Mouse (Mus musculus) neural tube, embryonic 13.5 days (tissue): ENCODE results near the gene Fam196a. TPM values are rescaled to one million over a fixed set of nuclear protein-coding genes. Genes with fewer than 3 reads are reported as not detected.

ENCODE experiments used
- ATAC-seq: fragments of 200-750 bp; cut with Nextera tagmentation; 2 replicates; pipeline ENCODE4 v1.8.0; 2017; ENCODE audit warnings: low read depth, mild to moderate bottlenecking, moderate TSS enrichment, moderate library complexity
- H3K27ac ChIP-seq: fragments of 300-500 bp; sonication (generic); replicated peaks from 2 replicates; pipeline ENCODE4 v1.5.1; 2015; ENCODE audit warnings: moderate library complexity, mild to moderate bottlenecking, inconsistent platforms
- H3K27me3 ChIP-seq: fragments of 300-500 bp; sonication (generic); 2 replicates; pipeline ENCODE4 v1.6.1; 2015; ENCODE audit warnings: mild to moderate bottlenecking, inconsistent platforms
- H3K36me3 ChIP-seq: fragments of 300-500 bp; sonication (generic); 2 replicates; pipeline ENCODE4 v1.6.1; 2015; ENCODE audit warnings: mild to moderate bottlenecking, inconsistent platforms
- H3K4me1 ChIP-seq: fragments of 300-500 bp; sonication (generic); replicated peaks from 2 replicates; pipeline ENCODE4 v1.6.1; 2015; ENCODE audit warnings: inconsistent platforms
- H3K4me2 ChIP-seq: fragments of 300-500 bp; sonication (generic); 2 replicates; pipeline ENCODE4 v1.6.1; 2015; ENCODE audit warnings: inconsistent platforms, mild to moderate bottlenecking, moderate library complexity
- H3K4me3 ChIP-seq: fragments of 300-500 bp; sonication (generic); 2 replicates; pipeline ENCODE4 v1.5.1; 2015; ENCODE audit warnings: mild to moderate bottlenecking, inconsistent platforms
- H3K9ac ChIP-seq: fragments of 300-500 bp; sonication (generic); 2 replicates; pipeline ENCODE4 v1.6.1; 2015; ENCODE audit warnings: moderate library complexity, mild to moderate bottlenecking, inconsistent platforms
- H3K9me3 ChIP-seq: fragments of 300-500 bp; sonication (generic); 2 replicates; pipeline ENCODE4 v1.6.1; 2016; ENCODE audit warnings: inconsistent platforms
- WGBS: fragments of 180-500 bp; shearing (Covaris S2); methylation state at CpG from one replicate; pipeline ENCODE4 v1.1.7; 2015; 5-methylcytosine and 5-hydroxymethylcytosine counted together
- polyA plus RNA-seq: library from polyadenylated mRNA; unstranded; fragments of >200 nt; fragmentation: Nextera tagmentation; extraction: Ambion mirVana; gene quantifications from 2 replicates; pipeline ENCODE4 v1.2.1, GENCODE M21; 2015

Fam196a gene
- polyA plus RNA-seq = 7.2 and 7.3 TPM in 2 replicates

DNA sequence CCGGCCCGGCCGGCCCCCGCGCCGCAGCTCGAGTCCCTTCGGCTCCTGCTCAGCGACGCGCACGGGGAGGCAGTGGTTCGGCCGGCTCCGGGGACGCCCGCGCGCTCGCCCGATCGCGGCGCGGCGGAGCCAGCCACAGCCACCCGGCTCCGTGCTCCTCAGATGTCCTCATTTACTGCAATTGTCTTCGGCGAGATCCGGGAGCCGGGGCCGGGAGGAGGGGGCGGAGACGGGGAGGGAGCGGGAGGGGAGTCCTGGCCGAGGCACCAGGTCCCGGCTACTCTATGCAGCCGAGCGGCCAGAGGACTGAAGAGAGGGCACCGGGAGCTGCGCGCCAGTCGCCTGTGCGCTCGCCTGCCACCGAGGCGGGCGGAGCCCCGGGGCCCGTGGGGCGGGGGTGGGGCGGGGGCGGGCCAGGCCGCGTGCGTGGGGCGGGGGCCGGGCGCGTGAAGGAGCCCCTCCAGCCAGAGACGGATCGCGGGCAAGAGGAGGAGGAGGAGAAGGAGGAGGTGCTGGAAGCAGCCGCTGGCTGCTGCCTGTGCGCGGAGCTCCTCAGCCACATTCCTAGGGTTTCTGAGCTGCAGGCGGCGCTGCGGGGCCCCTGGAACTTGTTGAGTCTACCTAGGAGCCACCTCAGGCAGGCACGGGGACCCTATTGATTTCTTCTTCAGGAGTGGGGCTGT lies at the start of gene Fam196a:
Gene Fam196a, minus strand, starts transcription at position 504 of the 683 bp plus-strand sequence.
- Histone ChIP-seq H3K27me3 (peaks cover 45% of the 10 kb centered on the region), H3K36me3 (no peaks in the 10 kb centered on the region), H3K27ac (peak within 1 kb of the TSS; percentile 70), H3K4me2 (peak within 1 kb of the TSS; percentile 87), H3K4me3 (peak within 1 kb of the TSS; percentile 56), H3K9ac (peak within 1 kb of the TSS; percentile 82), H3K4me1 (peaks cover 32% of the 10 kb centered on the region), H3K9me3 (no peaks in the 10 kb centered on the region)
- WGBS = under 1% methylated on average over 69 of the region's 71 CpGs
- peak; percentile 93 for ATAC-seq

DNA sequence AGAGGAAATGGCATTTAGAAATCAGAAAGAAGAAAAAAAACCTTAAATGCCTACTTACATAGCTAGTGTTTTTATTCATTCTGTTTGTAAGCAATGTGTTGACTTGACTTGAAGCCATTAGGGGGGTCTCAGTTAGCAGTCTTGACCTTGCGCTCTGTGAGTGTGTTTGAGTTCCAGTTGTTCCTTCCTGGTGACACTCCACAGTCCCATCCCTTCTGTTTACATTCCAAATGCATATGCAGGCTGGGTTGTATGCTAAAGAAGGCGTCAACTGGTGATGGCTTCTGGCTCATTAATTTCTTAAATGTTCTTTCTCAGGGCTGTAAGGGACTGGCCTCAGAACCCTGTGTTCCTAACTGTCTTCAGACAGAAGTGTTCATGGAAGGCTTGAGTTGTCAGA lies 23.4 kb upstream of the Fam196a start:
- Histone ChIP-seq H3K27ac (no peak overlapping the region), H3K4me2 (no peak overlapping the region), H3K4me3 (no peak overlapping the region), H3K27me3 (no peaks in the 10 kb centered on the region), H3K9me3 (no peaks in the 10 kb centered on the region), H3K4me1 (no peaks in the 10 kb centered on the region), H3K9ac (no peak overlapping the region), H3K36me3 (no peaks in the 10 kb centered on the region)
- no peak for ATAC-seq
- 68% methylated on average over 2 of the region's 2 CpGs for WGBS

DNA sequence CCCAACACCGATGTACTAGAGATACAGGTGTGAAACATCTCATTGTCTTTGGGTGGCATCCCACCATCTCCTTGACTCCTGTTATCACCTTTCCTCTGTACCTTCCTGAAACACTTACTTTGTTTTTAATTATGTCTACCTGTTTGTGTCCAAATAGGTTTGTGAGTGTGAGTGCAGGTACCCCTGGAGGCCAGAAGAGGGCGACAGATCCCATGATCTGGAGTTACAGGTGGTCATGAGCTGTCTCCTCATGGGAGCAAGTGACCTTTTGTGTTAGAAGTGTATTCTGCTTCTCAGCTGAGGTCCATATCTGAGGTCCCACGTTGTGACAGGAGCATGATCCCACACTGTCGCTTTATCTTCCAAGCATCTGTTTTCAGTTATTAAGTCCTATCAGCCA lies 22.6 kb upstream of the Fam196a start:
- Histone ChIP-seq H3K9ac (no peak overlapping the region), H3K4me2 (no peak overlapping the region), H3K9me3 (no peaks in the 10 kb centered on the region), H3K36me3 (no peaks in the 10 kb centered on the region), H3K27ac (no peak overlapping the region), H3K4me3 (no peak overlapping the region), H3K4me1 (no peaks in the 10 kb centered on the region), H3K27me3 (no peaks in the 10 kb centered on the region)
- WGBS = 66% methylated on average over 4 of the region's 4 CpGs
- no peak for ATAC-seq

DNA sequence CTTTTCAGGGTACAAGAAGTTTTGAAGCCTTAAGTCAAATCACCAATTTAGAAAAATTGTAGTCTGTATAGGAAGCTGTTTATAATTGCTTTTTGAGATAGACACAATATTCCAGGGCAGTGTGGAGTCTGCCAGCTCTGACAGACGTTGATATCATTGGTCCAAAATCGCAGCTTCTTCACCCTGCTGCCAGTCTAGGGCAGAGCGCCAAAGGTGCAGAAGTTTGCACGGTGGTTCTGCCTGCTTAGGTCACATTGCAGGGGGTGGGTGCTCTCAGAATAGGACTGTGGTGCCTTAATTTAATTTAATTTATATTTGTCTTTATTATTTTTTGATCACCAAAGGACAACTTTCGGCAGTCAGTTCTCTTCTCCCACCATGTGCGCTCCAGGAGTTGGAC lies 20.9 kb upstream of the Fam196a start:
- Histone ChIP-seq H3K27ac (no peak overlapping the region), H3K4me2 (no peak overlapping the region), H3K4me1 (no peaks in the 10 kb centered on the region), H3K9ac (no peak overlapping the region), H3K36me3 (no peaks in the 10 kb centered on the region), H3K4me3 (no peak overlapping the region), H3K9me3 (no peaks in the 10 kb centered on the region), H3K27me3 (no peaks in the 10 kb centered on the region)
- ATAC-seq = no peak
- 91% methylated on average over 6 of the region's 6 CpGs for WGBS

DNA sequence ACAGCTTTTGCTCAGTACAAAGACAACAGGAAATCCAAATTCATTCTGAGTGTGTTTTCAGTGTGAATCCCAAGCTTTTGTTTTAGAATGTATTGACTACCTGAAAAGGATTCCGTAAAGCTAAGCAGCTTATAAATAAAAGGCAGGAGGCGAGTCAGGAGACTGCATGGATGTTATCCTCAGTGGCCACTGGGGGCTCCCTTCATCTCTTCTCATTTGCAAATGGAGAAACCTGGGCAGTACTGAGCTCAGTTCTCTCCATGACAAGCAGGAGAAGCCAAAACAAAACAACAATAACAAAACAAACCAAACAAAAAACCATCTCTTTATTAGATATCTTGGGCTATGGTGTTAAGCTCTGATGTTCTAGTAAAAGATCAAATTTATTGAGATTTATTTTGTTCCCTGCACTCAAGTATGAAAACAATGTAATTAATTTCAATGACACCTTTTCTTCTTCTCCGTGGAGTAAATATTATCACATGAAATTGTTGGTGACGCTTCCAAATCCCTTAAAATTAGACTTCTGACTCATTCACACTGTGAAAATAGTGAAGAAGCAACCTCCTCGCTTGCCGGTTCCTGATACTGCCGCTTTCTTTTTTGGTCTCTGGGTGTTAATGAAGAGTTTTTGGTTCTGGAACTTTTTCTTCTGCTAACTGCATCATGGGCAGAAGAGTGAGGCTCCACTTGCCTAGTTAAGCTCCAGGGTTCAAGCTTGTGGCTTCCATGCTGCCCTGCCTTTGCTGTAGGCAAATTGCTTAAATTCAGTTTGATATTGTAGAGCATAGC lies 7.9 kb upstream of the Fam196a start:
- no peak overlapping the region for H3K4me2 ChIP-seq
- no peak overlapping the region for H3K9ac ChIP-seq
- H3K27ac ChIP-seq = no peak overlapping the region
- no peak for ATAC-seq
- H3K4me3 ChIP-seq = no peak overlapping the region
- no peaks in the 10 kb centered on the region for H3K36me3 ChIP-seq
- H3K4me1 ChIP-seq = no peaks in the 10 kb centered on the region
- 0 out of 2 replicates have a peak, but pooled peaks cover 4% of the 10 kb centered on the region for H3K27me3 ChIP-seq
- H3K9me3 ChIP-seq = no peaks in the 10 kb centered on the region
- WGBS = 80% methylated on average over 7 of the region's 7 CpGs

DNA sequence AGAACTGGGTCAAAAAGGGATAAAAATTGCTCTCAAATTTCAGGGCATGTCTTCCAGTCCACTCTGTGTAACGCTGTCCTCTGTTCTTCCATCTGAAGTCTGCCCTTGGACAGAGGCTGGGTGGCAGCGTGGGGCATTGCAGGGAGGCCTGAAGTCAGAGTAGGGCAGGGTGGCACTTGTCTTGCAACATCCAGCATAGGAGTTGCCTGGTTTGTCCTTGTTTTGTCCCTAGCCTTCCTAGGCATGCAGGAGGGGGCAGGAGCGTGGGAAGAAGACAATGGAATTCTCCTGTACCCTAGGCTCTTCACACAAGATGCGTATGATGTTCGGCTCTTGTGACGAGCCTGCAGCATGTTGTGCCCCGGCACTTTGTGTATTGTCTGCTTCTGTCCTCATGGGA lies 5.5 kb upstream of the Fam196a start:
- peaks cover 3% of the 10 kb centered on the region for H3K4me1 ChIP-seq
- no peak overlapping the region for H3K4me2 ChIP-seq
- peaks cover 11% of the 10 kb centered on the region for H3K27me3 ChIP-seq
- no peaks in the 10 kb centered on the region for H3K36me3 ChIP-seq
- H3K9me3 ChIP-seq = no peaks in the 10 kb centered on the region
- no peak overlapping the region for H3K27ac ChIP-seq
- no peak overlapping the region for H3K4me3 ChIP-seq
- ATAC-seq = no peak
- WGBS = 78% methylated on average over 7 of the region's 7 CpGs
- no peak overlapping the region for H3K9ac ChIP-seq

DNA sequence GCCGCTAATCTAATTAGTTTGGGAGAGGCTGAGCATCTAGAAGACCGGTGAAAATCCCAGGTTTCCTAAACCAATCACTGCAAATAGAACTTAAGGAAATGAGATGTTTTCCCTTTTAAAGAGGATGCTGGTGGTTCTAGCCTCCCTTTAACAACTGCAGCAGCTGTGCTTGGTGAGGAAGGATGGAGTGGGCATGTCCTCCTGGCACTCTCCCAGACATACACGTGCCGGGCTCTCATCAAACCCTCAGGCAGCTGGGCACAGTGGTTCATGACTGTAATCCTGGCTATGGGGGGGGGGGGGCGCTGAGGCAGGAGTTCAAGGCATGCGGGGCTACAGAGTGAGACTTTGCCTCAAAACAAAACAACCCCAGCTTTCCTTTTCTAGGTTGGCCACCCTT lies 4.8 kb upstream of the Fam196a start:
- Histone ChIP-seq H3K4me3 (no peak overlapping the region), H3K27me3 (peaks cover 18% of the 10 kb centered on the region), H3K4me2 (no peak overlapping the region), H3K27ac (no peak overlapping the region), H3K9me3 (no peaks in the 10 kb centered on the region), H3K9ac (no peak overlapping the region), H3K36me3 (no peaks in the 10 kb centered on the region), H3K4me1 (peaks cover 8% of the 10 kb centered on the region)
- 71% methylated on average over 6 of the region's 6 CpGs for WGBS
- ATAC-seq = no peak

DNA sequence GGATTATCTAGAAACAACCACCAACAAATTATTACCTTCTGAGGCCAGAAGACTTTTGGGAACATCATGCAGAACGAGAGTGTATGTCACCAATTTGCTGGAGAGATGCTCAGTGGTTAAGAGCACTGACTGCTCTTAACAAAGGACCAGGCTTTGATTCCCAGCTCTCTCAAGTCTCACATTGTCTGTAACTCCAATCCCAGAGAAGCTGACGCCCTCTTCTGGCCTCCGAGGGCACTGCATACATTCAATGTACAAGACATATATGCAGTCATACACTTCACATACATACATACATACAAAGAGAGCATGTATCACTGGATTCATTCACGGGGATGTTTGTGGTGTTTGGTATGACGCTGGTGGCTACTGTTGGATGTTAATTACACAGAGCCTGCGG lies 3.7 kb upstream of the Fam196a start:
- no peak for ATAC-seq
- H3K4me1 ChIP-seq = peaks cover 16% of the 10 kb centered on the region
- H3K4me3 ChIP-seq = no peak overlapping the region
- no peaks in the 10 kb centered on the region for H3K9me3 ChIP-seq
- H3K27me3 ChIP-seq = peaks cover 28% of the 10 kb centered on the region
- 94% methylated on average over 6 of the region's 6 CpGs for WGBS
- no peak overlapping the region for H3K9ac ChIP-seq
- no peak overlapping the region for H3K27ac ChIP-seq
- no peaks in the 10 kb centered on the region for H3K36me3 ChIP-seq
- no peak overlapping the region for H3K4me2 ChIP-seq

DNA sequence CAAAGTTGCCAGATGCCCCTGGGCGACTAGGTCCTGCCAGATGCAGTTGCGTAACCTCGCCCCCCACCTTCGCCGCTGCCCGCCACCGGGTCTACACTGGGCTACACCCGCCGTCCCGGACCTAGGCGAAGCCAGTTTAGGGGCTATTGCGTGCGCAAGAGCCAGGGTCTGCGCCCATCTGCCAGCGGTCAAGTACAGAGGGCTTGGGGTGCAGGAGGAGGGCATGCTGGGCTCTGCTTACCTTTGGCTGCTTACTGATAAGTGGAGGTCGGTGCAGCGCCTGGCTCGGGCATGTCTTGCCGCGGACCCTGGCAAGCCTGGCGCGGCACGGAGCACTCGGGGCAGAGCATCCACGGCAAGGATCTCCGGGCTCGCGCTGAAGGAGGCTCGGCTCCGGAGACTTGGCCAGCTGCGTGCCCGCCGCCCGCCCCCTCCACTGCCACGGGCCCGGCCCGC lies 731 bp downstream of the Fam196a start:
- Histone ChIP-seq H3K27ac (peak overlapping the region; percentile 70), H3K9ac (peak overlapping the region; percentile 82), H3K4me1 (peaks cover 32% of the 10 kb centered on the region), H3K9me3 (no peaks in the 10 kb centered on the region), H3K36me3 (no peaks in the 10 kb centered on the region), H3K27me3 (peaks cover 44% of the 10 kb centered on the region), H3K4me3 (peak overlapping the region; percentile 56), H3K4me2 (peak overlapping the region; percentile 87)
- under 1% methylated on average over 33 of the region's 37 CpGs for WGBS
- ATAC-seq = peak; percentile 57

DNA sequence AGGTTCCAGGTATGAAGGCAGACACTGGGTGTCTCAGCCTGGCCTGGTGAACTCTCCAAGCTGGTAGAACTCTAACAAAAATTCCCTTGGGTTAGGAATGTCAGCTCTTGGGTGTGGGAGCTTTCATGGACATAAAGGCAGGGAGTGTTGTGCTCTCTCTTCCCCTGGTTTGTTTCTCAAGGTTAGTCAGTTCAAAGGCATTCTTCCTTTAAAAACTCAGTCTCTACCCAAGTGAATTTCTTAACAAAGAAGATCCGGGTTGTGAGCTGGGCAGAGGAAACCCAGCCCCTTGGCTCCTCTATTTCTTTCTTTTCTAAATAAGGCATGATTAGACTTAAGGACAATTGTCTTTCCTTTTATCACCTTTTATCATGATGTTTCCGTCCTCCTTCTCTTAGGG lies 6.3 kb downstream of the Fam196a start:
- H3K9me3 ChIP-seq = no peaks in the 10 kb centered on the region
- WGBS = 56% methylated on average over 2 of the region's 2 CpGs
- H3K4me1 ChIP-seq = peaks cover 17% of the 10 kb centered on the region
- ATAC-seq = no peak
- H3K4me2 ChIP-seq = no peak overlapping the region
- peaks cover 20% of the 10 kb centered on the region for H3K27me3 ChIP-seq
- H3K4me3 ChIP-seq = no peak overlapping the region
- no peaks in the 10 kb centered on the region for H3K36me3 ChIP-seq
- H3K27ac ChIP-seq = no peak overlapping the region
- no peak overlapping the region for H3K9ac ChIP-seq

DNA sequence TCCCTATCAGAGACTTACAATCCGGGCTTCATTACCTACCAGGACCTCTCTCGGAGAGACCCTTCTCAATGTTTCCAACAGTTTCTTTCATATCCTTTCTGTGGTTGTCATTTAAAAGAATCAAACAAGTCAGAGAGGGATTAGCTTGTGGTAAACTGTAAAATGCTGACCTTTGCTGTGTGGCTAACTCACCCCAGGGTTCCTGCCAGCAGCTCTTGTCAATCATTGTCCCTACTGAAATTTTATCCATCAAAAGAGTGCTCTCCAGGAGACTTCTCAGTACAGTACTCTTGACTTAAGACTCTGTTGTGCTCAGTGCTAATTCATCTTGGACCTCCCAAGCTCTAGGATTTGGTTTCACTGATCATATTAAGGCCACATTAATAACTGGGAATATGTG lies 36.2 kb downstream of the Fam196a start:
- no peak overlapping the region for H3K4me2 ChIP-seq
- H3K9me3 ChIP-seq = no peaks in the 10 kb centered on the region
- 0 out of 2 replicates have a peak, but pooled peaks cover 5% of the 10 kb centered on the region for H3K36me3 ChIP-seq
- no peaks in the 10 kb centered on the region for H3K4me1 ChIP-seq
- WGBS = 90% methylated on average over 2 of the region's 2 CpGs
- H3K27me3 ChIP-seq = no peaks in the 10 kb centered on the region
- ATAC-seq = no peak
- H3K27ac ChIP-seq = no peak overlapping the region
- H3K4me3 ChIP-seq = no peak overlapping the region
- no peak overlapping the region for H3K9ac ChIP-seq

DNA sequence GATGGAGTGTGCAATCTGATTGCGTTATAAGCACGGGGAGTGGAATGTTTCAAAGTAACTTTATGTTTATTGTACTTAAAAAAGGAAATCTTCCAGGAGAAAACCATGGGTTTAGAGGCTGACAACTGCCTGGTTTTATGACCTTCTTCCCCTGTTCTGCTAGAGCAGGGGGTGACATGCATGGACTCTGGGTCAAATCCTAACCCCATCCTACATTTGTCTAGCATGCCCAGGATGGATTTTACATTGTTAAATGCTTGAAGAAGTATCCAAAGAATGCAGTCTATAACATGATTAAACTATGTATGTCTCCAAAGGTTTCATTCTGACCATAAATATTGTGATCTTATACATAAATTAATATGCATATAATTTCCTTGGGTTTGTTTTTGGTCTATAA lies 38.8 kb downstream of the Fam196a start:
- H3K4me1 ChIP-seq = no peaks in the 10 kb centered on the region
- H3K4me3 ChIP-seq = no peak overlapping the region
- no peak overlapping the region for H3K9ac ChIP-seq
- no peak for ATAC-seq
- H3K36me3 ChIP-seq = 0 out of 2 replicates have a peak, but pooled peaks cover 7% of the 10 kb centered on the region
- no peak overlapping the region for H3K4me2 ChIP-seq
- 74% methylated on average over 2 of the region's 2 CpGs for WGBS
- no peaks in the 10 kb centered on the region for H3K9me3 ChIP-seq
- H3K27me3 ChIP-seq = no peaks in the 10 kb centered on the region
- no peak overlapping the region for H3K27ac ChIP-seq
